Mouse (Mus musculus) intestine, embryonic 16.5 days (tissue): ENCODE data around the gene Senp3. TPM values are rescaled to one million over a fixed set of nuclear protein-coding genes. Genes with fewer than 3 reads are reported as not detected.
A peak's percentile ranks its signal among the peaks of the same experiment; 100 is the strongest.

Experiments used
- ATAC-seq: fragments of 200-750 bp; cut with Nextera tagmentation; 2 replicates; pipeline ENCODE4 v1.8.0; 2017; ENCODE audit warnings: moderate TSS enrichment, moderate library complexity
- H3K27ac ChIP-seq: fragments of 300-500 bp; sonication (generic); 2 replicates; pipeline ENCODE4 v1.5.1; 2014; ENCODE audit warnings: mild to moderate bottlenecking, low read length
- H3K27me3 ChIP-seq: fragments of 300-500 bp; sonication (generic); replicated peaks from 2 replicates; pipeline ENCODE4 v1.6.1; 2014; ENCODE audit warnings: low read length, control low read depth, mixed read lengths; ENCODE audit not compliant: control insufficient read depth, insufficient read depth
- H3K36me3 ChIP-seq: fragments of 300-500 bp; sonication (generic); 2 replicates; pipeline ENCODE4 v1.6.1; 2014; ENCODE audit warnings: low read length, control low read depth; ENCODE audit not compliant: control insufficient read depth, insufficient read depth
- H3K4me1 ChIP-seq: fragments of 300-500 bp; sonication (generic); 2 replicates; pipeline ENCODE4 v1.6.1; 2014; ENCODE audit warnings: low read length, control low read depth, mixed read lengths; ENCODE audit not compliant: control insufficient read depth, insufficient read depth
- H3K4me2 ChIP-seq: fragments of 300-500 bp; sonication (generic); 2 replicates; pipeline ENCODE4 v1.6.1; 2014; ENCODE audit warnings: low read depth, low read length, control low read depth
- H3K4me3 ChIP-seq: fragments of 300-500 bp; sonication (generic); 2 replicates; pipeline ENCODE4 v1.5.1; 2014; ENCODE audit warnings: mild to moderate bottlenecking, low read length
- H3K9ac ChIP-seq: fragments of 300-500 bp; sonication (generic); 2 replicates; pipeline ENCODE4 v1.6.1; 2014; ENCODE audit warnings: low read depth, low read length
- H3K9me3 ChIP-seq: fragments of 300-500 bp; sonication (generic); 2 replicates; pipeline ENCODE4 v1.6.1; 2016; ENCODE audit warnings: low read length, control low read depth; ENCODE audit not compliant: control insufficient read depth
- WGBS: fragments of 180-500 bp; shearing (Covaris S2); extraction: QIAGEN DNeasy Blood & Tissue Kit; methylation state at CpG from one replicate; pipeline ENCODE4 v1.1.7; 2014; 5-methylcytosine and 5-hydroxymethylcytosine counted together
- polyA plus RNA-seq: library from polyadenylated mRNA; unstranded; fragments of >200 nt; fragmentation: Nextera tagmentation; extraction: Ambion mirVana; gene quantifications from 2 replicates; pipeline ENCODE4 v1.2.1, GENCODE M21; 2015

The Senp3 gene
- polyA plus RNA-seq, 1 experiment from 2014 or later = 60.3 TPM

DNA sequence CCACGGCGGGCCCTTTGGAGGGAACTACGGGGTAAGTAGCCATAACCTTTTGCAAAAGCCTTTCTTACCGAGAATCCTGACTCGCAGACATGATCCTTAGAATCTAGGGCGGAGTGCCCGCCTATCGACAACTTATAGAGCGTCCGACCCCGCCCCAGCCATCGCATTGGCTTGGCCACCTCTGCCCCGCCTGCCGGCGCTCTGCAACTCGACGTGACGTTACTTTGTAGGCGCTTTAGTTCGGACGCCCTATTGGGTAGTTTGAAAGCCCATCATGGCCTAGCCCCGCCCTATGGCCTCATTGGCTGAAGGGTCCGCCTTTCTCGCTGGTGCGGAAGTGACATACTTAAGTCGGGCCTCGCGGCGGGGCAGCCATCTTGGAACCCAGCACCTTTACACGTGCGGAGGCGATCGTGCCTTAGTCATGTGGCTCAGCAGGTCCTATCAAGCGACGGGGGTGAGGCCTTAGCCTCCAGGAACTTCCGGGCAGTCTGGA, 9.6 kb downstream of the Senp3 start, which contains the start of gene Eif4a1:
Gene Eif4a1 (minus strand): TSS at position 213 of the 496 bp plus-strand sequence.
- Histone ChIP-seq H3K27ac (peak within 1 kb of the TSS; percentile 99), H3K4me1 (peaks cover 22% of the 10 kb centered on the region), H3K9me3 (no peaks in the 10 kb centered on the region), H3K9ac (peak within 1 kb of the TSS; percentile 99), H3K4me3 (peak within 1 kb of the TSS; percentile 99), H3K27me3 (no peaks in the 10 kb centered on the region), H3K36me3 (peaks cover 20% of the 10 kb centered on the region), H3K4me2 (peak within 1 kb of the TSS; percentile 55)
- under 1% methylated on average over 36 of the region's 36 CpGs for WGBS
- peak; percentile 98 for ATAC-seq

DNA sequence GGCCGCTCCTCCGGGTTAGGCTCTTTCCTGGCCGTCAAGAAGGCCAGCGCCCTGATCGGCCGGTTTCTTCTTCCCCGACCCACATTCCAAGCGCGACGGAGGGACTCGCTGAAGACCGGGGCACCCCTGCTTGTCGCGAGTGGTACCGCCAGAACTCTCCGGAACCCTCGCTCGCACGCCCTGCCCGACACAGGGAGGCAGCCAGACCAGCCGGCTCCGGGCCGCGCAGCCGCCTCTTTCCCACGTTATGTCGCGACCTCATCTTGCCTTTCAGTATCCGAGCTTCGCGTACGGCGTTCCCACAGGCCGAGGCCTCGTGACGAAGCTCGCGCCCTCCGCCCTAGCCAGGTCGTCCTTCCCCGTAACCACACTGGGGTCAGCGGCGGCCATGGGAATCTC, 10.2 kb downstream of the Senp3 start:
- Histone ChIP-seq H3K4me1 (peaks cover 22% of the 10 kb centered on the region), H3K4me3 (peak overlapping the region; percentile 99), H3K9me3 (no peaks in the 10 kb centered on the region), H3K27me3 (no peaks in the 10 kb centered on the region), H3K9ac (peak overlapping the region; percentile 99), H3K4me2 (peak overlapping the region; percentile 9; the same call in 1 of the 2 replicates), H3K27ac (peak overlapping the region; percentile 99), H3K36me3 (peaks cover 23% of the 10 kb centered on the region)
- peak; percentile 8; the same call in 1 of the 2 replicates for ATAC-seq
- WGBS = under 1% methylated on average over 40 of the region's 43 CpGs

DNA sequence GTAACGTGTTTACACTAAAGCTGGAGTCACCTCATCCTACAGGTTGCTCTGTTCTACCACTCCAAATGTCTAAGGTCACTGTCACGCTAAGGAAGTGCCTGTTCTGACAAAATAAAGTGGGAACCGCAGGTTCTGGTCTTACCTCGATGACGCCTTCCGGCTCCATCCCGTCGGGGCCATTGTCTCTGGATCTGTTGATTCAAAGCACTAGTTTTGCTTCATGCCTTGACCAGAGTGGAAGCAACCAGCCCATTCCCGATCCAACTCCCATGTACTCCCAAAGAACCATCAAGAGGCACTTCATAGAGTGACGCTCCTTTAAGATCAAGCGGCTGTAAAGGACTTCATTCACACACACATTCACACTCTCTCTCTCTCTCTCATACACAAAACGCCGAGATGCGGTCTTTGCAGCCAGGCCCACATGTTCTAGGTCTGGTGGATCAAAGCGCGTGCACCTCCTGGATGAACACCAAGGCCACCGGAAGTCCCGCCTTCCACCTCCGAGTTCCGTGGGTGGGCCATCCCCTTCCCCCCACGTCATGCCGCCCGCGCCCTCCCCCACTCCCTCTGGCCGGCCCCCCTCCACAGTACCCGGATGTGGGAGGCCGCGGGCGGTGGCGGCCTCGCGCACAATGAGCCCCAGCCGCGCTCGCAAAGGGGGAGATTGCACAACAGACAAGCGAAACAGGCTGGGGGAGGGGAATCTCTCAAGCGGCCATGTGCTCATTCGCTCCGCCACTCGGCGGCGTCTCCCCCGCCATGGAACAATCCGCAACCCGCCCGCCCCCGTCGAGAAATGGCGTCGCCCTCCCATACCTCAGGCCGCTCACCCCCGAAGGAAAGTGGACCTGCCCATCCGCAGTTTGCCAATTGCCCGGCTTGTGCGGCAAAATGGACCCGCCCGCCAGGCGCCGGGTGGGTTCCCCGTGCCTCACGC, 10.8 kb downstream of the Senp3 start:
- peaks cover 22% of the 10 kb centered on the region for H3K4me1 ChIP-seq
- WGBS = under 1% methylated on average over 60 of the region's 61 CpGs
- H3K27me3 ChIP-seq = no peaks in the 10 kb centered on the region
- peak; percentile 67 for ATAC-seq
- peaks cover 19% of the 10 kb centered on the region for H3K36me3 ChIP-seq
- H3K27ac ChIP-seq = peak overlapping the region; percentile 99
- H3K9me3 ChIP-seq = no peaks in the 10 kb centered on the region
- H3K4me2 ChIP-seq = peak overlapping the region; percentile 88
- peak overlapping the region; percentile 99 for H3K4me3 ChIP-seq
- peak overlapping the region; percentile 99 for H3K9ac ChIP-seq

DNA sequence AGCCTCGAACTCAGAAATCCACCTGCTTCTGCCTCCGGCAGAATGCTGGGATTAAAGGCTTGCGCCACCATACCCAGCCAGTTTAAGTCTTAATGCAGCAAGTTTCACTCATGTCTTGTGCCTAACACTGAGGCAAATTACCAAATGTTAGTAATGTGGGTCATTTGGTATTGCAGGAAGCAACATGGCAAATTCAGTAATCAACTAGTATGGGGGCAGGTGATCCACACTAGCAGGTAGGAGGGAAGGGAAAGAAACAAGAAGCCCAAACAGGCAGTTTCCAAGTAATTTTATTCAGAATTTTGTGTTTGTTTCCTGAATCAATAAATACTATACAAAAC, 15.2 kb downstream of the Senp3 start:
- Histone ChIP-seq H3K9ac (no peak overlapping the region), H3K27ac (no peak overlapping the region; the same call in 1 of the 2 replicates), H3K36me3 (peaks cover 24% of the 10 kb centered on the region), H3K9me3 (no peaks in the 10 kb centered on the region), H3K4me1 (peaks cover 24% of the 10 kb centered on the region), H3K4me3 (no peak overlapping the region), H3K4me2 (no peak overlapping the region), H3K27me3 (no peaks in the 10 kb centered on the region)
- no peak for ATAC-seq
- WGBS = 85% methylated on average over 3 of the region's 3 CpGs

DNA sequence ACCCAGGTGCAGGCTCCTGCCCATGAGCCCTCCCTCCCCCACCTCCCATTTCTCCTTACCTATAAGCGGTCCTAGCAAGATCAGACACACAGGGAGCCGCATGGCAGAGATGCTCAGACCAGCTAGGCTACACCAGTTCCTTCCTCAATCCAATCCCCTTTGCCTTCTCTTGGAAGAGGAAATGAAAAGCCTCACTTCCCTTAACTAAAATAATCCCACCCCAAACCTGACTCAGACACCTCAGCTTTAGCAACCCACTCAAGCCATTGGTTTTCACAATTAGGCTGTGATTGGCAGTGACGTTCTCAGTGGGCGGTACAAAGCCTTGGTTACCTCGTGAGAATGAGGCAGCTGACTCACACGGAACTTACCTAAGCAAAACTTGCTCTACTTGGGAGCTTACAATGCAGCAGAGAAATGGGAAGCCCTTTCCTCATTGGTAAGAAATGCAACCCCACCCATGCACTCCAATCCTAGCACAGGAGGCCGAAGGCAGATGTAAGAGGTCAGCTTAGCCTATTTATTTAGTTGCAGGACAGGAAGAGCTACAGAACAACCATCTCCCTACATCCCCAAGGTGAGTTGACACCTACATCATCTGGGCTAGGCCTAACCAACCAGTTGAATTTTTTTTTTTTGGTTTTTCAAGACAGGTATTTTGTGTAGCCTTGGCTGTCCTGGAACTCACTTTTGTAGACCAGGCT, 15.8 kb downstream of the Senp3 start, which contains the start of gene Cd68:
Gene Cd68 (minus strand): TSS at position 193 of the 704 bp plus-strand sequence.
- Histone ChIP-seq H3K27ac (peak within 1 kb of the TSS; percentile 11; the same call in 1 of the 2 replicates), H3K4me3 (no peak within 1 kb of the TSS), H3K27me3 (no peaks in the 10 kb centered on the region), H3K9ac (no peak within 1 kb of the TSS), H3K4me2 (no peak within 1 kb of the TSS), H3K4me1 (peaks cover 24% of the 10 kb centered on the region), H3K36me3 (peaks cover 24% of the 10 kb centered on the region), H3K9me3 (no peaks in the 10 kb centered on the region)
- WGBS = 27% methylated on average over 7 of the region's 7 CpGs
- ATAC-seq = 0 out of 2 replicates have a peak, but pooled peaks have one; percentile 4

DNA sequence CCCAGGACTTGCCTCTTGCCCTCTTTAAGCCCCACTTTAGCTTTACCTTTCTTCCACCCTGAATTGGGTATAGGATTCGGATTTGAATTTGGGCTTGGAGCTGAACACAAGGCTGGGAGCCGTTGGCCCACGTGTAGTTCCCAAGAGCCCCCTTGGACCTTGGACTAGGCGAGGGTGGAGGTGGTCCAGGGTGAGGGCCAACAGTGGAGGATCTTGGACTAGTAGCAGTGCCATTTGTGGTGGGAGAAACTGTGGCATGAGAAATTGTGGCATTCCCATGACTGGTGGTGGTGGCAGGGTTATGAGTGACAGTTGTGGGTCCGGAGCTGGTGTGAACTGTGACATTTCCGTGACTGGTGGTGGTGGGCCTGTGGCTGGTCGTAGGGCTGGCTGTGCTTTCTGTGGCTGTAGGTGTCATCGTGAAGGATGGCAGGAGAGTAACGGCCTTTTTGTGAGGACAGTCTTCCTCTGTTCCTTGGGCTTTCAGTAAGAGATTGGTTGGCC, 16.4 kb downstream of the Senp3 start:
- Histone ChIP-seq H3K27me3 (no peaks in the 10 kb centered on the region), H3K4me3 (no peak overlapping the region), H3K4me1 (peaks cover 24% of the 10 kb centered on the region), H3K9me3 (no peaks in the 10 kb centered on the region), H3K27ac (peak overlapping the region; percentile 11; the same call in 1 of the 2 replicates), H3K4me2 (no peak overlapping the region), H3K9ac (no peak overlapping the region), H3K36me3 (peaks cover 24% of the 10 kb centered on the region)
- WGBS = 63% methylated on average over 9 of the region's 9 CpGs
- ATAC-seq = no peak

DNA sequence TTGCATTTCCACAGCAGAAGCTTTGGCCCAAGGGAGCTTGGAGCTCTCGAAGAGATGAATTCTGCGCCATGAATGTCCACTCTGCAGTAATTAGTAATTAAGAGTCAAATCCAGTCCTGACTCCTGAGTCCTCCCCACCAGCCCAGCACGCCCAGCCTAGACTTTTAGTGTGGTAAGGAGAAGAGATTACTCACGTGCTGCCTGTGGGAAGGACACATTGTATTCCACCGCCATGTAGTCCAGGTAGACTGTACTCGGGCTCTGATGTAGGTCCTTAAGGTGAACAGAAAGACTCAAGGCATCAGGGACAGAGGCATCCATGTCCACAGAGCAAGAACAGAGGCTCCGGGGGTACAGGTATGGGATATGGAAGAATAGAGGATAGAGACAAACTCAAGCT, 17.0 kb downstream of the Senp3 start:
- H3K4me3 ChIP-seq = no peak overlapping the region
- no peaks in the 10 kb centered on the region for H3K27me3 ChIP-seq
- no peak overlapping the region for H3K4me2 ChIP-seq
- ATAC-seq = no peak
- 92% methylated on average over 7 of the region's 7 CpGs for WGBS
- H3K27ac ChIP-seq = 0 out of 2 replicates have a peak overlapping the region, but pooled peaks have one; percentile 11
- H3K9me3 ChIP-seq = no peaks in the 10 kb centered on the region
- H3K36me3 ChIP-seq = peaks cover 24% of the 10 kb centered on the region
- peaks cover 18% of the 10 kb centered on the region for H3K4me1 ChIP-seq
- H3K9ac ChIP-seq = no peak overlapping the region

DNA sequence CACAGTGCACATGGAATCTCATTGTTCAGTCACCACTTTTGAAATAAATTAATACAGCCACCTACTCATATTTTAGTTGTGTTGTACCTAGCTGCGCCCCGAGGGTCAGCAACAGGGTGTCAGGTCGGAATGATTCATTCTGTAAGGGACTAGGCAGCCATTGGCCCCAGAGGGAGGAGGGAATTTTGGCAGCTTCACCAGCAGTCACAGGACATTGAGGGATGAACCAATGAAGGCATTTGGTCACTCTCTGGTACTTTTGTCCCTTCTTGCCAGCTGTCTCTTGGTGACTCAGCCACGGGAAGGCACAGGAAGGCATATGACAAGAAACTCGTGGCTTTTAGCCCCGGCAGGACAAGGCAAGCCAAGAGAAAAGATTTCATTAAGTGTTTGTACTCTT, 18.1 kb downstream of the Senp3 start:
- 77% methylated on average over 6 of the region's 6 CpGs for WGBS
- Histone ChIP-seq H3K27me3 (no peaks in the 10 kb centered on the region), H3K4me3 (no peak overlapping the region), H3K27ac (no peak overlapping the region), H3K4me2 (no peak overlapping the region), H3K4me1 (peaks cover 8% of the 10 kb centered on the region), H3K9me3 (no peaks in the 10 kb centered on the region), H3K9ac (no peak overlapping the region; the same call in 1 of the 2 replicates), H3K36me3 (peaks cover 20% of the 10 kb centered on the region)
- ATAC-seq = no peak
